Mouse (Mus musculus) brown adipose tissue, adult 24 weeks (tissue): Measurements from ENCODE around the gene Mgat4b. TPM values are rescaled to one million over a fixed set of nuclear protein-coding genes. Genes with fewer than 3 reads are reported as not detected.

Source experiments
- H3K27ac ChIP-seq: fragments of 200-500 bp; replicated peaks from 2 replicates; pipeline ENCODE4 v1.5.1; 2012; ENCODE audit warnings: low read depth, mild to moderate bottlenecking, low read length
- H3K4me1 ChIP-seq: fragments of 200-500 bp; 2 replicates; pipeline ENCODE4 v1.6.1; 2012; ENCODE audit warnings: low read length, mixed read lengths; ENCODE audit not compliant: control insufficient read depth, insufficient read depth, insufficient read length
- H3K4me3 ChIP-seq: fragments of 200-500 bp; 2 replicates; pipeline ENCODE4 v1.5.1; 2012; ENCODE audit warnings: low read depth, mild to moderate bottlenecking, low read length, moderate library complexity; ENCODE audit not compliant: insufficient read depth
- polyA plus RNA-seq: library from polyadenylated mRNA; stranded (reverse); fragments of >200 nt; gene quantifications from 2 replicates; pipeline ENCODE4 v1.2.4, GENCODE M21; 2012; ENCODE audit not compliant: missing spikeins, insufficient read depth, insufficient read length

The Mgat4b gene
- polyA plus RNA-seq, 1 experiment, result 57.6 TPM

DNA sequence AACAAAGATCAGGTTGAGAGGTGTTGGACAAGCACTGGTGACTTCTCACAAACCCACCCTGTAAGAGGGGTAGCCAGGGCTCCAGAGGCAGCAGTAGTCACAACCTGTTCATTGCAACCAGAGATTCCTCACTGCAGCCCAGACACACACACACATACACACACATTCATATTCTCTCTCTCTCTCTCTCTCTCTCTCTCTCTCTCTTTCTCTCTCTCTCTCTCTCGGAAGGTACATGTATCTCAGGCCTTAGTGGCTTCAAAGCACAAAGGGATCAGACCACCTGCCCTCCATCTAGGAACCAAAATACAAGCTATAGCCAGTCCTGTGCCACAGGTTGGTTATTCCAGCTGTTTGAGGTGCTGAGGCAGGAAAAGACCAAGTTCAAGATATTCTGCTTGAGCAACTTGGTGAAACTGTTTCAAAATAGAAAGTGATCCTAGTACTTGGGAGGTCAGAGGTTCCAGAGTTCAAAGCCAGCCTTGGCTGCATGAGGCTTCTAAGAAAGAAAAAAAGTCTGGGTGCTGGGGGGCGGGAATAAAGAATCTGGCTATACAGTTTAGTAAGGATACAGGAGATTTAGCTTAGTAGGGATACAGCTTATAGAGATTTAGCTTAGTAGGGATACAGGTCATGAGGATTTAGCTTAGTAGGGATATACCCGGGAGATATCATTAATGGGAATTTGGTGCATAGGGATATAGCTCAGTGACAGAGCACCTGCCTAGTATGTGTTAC, 801 bp downstream of the Mgat4b start:
- peak overlapping the region; percentile 96 for H3K27ac ChIP-seq
- H3K4me3 ChIP-seq, result peak overlapping the region; percentile 98
- H3K4me1 ChIP-seq, result peaks cover 26% of the 10 kb centered on the region

GRCm38 (mm10) chr11:50212060-50212739, 1.5 kb downstream of the Mgat4b start:
- H3K4me1 ChIP-seq, result peaks cover 30% of the 10 kb centered on the region
- H3K27ac ChIP-seq, result peak overlapping the region; percentile 96
- H3K4me3 ChIP-seq, result peak overlapping the region; percentile 35

DNA sequence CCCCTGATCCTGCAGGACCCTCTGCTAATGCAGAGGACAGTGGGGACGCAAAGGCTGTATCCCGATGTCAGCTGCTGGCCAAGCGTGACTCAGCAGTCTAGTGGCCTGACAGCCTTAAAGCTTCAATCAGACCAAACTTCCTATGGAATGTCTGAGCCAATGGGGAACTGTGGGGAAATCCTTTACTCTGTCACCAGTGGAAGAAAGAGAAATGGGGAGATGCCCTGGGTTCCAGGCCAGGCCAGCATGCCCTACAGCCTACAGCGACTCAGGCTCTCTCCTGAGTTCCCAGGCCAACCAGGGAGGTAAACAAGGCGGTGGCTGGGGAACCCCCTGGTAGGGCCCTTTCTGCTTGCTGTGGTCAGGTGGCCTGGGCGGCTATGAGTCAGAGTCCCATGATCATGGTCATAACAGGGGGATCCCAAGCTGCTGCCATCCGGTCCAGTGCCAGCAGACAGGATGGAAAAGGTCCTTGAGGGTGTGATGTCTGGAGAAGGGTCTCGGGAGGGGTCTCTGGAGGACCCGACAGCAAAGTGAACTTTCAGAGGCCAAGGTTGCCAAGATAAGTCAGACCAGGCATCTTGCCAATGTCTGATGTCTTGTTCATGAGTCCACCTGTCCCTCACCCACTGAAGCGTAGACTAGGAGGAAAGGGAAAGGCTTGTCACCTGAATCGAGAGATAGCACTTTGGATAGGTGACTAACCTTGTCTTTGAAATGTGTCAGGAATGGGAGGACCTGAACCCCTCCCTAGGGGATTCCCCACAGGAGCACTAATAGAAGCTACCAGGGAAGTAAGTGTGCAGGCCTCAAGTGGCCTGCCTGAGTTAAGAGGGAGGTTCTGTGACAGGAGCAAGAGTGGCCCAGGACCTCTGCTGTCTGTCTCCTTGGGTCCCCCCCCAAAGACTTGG, 2.4 kb downstream of the Mgat4b start:
- Histone ChIP-seq H3K4me3 (peak overlapping the region; percentile 35), H3K4me1 (peaks cover 26% of the 10 kb centered on the region)

GRCm38 (mm10) chr11:50214631-50215030, 3.9 kb downstream of the Mgat4b start:
- Histone ChIP-seq H3K4me3 (no peak overlapping the region), H3K27ac (no peak overlapping the region), H3K4me1 (peaks cover 22% of the 10 kb centered on the region)

More for the DNA sequence above, 2.4 kb downstream of the Mgat4b start:
- peak overlapping the region; percentile 96 for H3K27ac ChIP-seq

DNA sequence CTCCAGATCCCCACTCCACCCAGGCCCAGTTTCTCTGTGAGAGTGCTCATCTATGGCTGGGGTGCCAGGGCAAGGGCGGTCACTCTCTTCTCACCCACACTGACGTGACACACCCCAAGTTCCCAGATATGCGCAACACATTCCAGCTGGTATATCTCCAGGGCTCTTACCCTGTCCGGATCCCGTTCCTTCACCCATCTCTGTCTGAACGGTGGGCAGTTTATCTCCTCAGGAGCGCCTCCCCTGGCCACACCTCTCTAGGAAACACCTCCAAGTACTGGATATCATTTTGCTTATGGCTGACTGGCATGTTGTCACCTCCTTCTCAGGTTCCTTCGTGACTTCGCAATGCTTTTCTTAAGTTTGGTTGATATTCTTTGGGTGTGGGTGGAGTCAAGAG, 4.9 kb downstream of the Mgat4b start:
- peaks cover 22% of the 10 kb centered on the region for H3K4me1 ChIP-seq
- no peak overlapping the region for H3K27ac ChIP-seq
- H3K4me3 ChIP-seq, result no peak overlapping the region

DNA sequence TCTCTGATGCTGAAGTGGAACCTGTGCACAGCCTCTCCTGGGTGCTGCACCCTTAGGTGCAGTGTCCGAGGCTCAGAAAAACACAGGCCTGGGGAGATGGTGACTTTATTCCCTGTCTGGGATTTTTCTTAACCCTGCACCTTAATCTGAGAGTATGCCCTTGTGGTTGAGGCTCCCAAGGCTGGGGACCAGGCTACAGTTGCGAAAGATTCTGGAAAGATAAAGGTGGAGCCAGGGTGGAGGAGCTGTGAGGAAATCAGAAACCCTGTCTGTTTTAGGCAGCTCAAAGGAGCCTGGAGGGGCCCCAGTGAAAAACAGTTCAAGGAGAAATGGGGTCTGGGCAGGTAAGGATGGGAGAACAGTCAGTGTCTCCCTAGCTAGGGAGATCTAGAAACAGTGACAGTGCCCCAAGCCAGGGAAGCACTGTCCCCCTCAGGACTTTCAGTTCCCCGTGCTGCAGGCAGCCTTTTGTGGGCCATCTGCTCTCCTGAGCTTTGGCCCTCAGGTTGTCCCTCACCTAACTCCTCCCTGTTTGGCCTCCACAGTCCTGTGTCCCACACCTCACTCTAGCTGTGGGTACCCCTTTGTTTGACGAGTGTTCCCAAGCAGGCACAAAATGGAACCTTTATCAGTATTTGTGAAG, 6.2 kb downstream of the Mgat4b start:
- H3K27ac ChIP-seq, result no peak overlapping the region
- H3K4me3 ChIP-seq, result no peak overlapping the region
- H3K4me1 ChIP-seq, result peaks cover 22% of the 10 kb centered on the region

GRCm38 (mm10) chr11:50217811-50218210, 7.1 kb downstream of the Mgat4b start:
- H3K4me1 ChIP-seq, result peaks cover 16% of the 10 kb centered on the region
- no peak overlapping the region for H3K4me3 ChIP-seq
- no peak overlapping the region for H3K27ac ChIP-seq

- peaks cover 7% of the 10 kb centered on the region for H3K4me1 ChIP-seq
- H3K4me3 ChIP-seq, result no peak overlapping the region
- H3K27ac ChIP-seq, result no peak overlapping the region
Observed at GRCm38 (mm10) chr11:50219833-50220232, 9.1 kb downstream of the Mgat4b start.

DNA sequence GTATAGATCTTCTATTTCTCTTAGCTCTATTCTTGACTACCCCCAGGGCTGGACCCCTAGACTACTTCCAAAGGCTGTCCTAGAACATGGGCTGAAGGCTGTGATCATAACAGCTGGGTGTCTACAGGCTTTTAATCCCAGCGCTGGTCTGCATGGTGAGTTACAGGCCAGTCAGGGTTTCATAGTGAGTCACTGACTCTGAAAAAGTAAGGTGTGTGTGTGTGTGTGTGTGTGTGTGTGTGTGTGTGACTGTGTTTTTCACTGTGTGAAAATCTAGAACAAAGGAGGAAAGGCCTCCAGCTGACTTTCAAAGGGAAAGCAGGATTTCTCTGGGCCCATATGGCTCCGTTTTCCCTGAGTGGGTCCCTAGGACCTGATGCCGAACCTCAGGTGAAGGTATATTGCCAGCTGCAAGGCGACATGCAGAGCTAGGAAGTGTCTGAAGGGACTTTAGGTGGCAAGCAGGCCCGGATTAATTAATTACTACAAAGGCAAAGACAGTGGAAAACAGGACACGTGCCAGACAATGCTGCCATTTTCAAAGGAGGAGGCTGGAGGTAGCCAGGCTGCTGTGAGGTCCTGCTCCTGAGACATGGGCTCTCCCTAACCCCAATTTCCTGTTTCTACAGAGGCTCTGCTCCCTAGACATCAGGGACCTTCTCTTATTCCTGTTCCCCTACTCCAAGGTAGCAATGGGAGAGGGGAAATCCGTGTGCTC, 12.0 kb downstream of the Mgat4b start:
- Histone ChIP-seq H3K27ac (no peak overlapping the region), H3K4me3 (no peak overlapping the region)

DNA sequence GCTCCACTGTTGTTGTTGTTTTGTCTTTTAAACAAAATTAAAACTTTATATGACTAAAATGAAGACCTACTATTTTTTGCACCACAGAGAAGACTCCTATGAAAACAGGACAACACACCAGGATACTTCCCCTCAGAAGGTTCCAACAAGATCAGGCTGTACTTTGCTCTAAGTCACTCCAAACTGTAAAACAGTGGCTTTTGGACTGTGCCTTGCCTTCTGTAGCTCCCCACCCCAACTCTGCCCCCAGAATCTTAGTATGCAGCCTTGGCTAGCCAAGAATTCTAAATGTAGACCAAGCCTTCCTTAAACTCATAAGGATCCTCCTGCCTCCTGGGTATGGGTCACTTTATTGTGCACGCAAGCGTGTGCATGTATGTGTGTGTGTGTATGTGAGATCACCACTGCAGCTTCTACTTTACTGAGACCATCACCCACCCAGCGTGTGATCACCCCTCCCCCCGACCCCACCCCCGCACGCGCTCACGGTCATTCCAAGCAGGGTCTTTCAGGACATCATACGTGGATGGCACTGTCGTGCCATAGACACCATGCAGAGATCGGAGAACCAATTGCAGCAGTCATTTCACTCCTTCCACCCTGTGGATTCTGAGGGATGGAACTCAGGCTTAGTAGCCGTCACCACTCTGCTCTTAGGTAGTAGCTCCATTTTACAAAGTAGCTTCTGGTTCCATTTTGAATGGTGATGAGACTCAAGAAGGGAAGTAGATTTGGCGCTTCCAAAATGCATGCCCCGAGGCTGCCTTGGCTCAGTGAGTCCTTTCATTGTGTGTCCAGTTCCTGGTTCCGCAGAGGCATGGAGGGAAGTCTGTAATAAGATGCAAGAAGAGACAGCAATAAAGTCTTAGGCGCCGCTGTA, 13.3 kb downstream of the Mgat4b start:
- Histone ChIP-seq H3K4me1 (peaks cover 22% of the 10 kb centered on the region), H3K27ac (0 out of 2 replicates have a peak overlapping the region, but pooled peaks have one; percentile 28), H3K4me3 (peak overlapping the region; percentile 93)

More for the DNA sequence above, 12.0 kb downstream of the Mgat4b start:
- peaks cover 9% of the 10 kb centered on the region for H3K4me1 ChIP-seq

DNA sequence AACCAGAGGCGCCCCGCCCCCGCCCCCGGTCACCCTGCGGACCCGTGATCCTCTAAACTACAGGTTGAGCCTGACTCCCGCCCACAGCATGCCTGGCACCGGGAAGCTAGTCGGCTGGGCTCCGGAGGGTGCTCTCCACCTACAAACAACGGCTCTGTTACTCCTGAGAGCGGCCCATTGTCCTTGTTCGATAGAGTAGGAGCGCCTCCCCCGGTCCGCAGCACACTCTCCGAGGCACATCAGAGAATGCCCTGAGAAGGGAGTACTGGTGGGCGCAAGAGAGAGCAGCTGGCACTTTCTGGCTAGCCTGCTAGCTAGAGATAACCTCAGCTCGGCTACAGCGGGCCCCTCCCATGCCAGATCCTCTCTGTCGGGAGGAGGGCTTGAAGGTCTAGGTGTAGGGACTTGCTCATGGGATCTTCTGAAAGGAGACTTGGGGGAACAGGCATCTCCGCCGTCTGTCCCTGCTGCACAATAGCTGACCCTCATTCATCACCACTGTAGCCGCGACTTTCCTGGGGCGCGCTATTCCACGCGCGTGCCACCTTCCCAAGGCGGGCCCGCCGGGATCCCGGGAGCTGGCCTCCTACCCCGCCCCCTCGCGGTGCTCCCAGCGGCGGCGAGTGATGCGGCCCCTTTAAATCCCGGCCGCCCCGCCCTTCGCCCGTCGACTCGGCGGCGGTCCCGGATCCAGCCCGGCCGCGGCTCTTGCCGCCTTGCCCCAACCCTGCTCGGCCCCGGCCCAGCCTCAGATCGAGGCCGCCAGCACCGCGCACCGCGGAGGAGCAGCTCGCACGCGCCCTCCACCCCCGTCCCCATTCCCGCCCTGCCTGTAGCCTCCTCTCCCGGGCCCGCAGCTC, 14.2 kb downstream of the Mgat4b start:
- Histone ChIP-seq H3K27ac (peak overlapping the region; percentile 22), H3K4me1 (peaks cover 28% of the 10 kb centered on the region)

DNA sequence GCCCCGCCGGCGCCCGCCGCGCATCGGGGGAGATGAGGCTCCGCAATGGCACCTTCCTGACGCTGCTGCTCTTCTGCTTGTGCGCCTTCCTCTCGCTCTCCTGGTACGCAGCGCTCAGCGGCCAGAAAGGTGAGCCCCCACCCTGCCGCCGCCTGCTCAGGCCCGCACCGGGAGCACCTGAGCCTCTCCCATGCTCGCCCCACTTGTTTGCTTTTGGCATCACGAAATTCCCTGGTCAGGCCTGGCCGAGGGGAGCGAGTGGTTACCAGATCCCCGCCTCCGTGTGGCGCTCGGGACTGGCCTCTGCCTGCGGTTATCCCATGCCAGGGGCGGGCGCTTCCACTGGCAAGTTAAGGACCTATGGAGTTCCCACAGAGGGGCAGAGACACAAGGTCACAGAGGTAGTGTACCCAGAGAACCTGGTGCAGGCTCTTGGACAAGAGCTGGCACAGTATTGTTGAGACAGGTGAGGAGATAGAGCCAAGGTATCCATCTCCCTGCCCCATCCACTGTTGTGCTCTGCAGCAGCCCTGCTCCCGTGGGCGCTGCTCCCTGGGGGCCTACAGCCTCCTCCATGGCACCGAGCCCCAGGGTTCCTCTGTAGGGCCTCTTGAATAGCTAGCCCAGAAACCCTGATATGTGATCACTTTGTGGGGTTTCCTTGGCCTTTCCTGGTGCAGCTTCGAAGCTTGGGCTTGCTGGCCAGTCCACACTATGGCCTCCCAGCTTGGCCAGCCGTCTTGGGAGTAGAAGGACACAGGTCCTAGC, 15.1 kb downstream of the Mgat4b start:
- H3K27ac ChIP-seq, result peak overlapping the region; percentile 92
- H3K4me3 ChIP-seq, result peak overlapping the region; percentile 93
- peaks cover 28% of the 10 kb centered on the region for H3K4me1 ChIP-seq

More for the DNA sequence above, 14.2 kb downstream of the Mgat4b start:
- peak overlapping the region; percentile 93 for H3K4me3 ChIP-seq
